Mouse (Mus musculus) hindbrain, embryonic 15.5 days (tissue): ENCODE results near the gene S1pr3. TPM values are rescaled to one million over a fixed set of nuclear protein-coding genes. Genes with fewer than 3 reads are reported as not detected.
A peak's percentile ranks its signal among the peaks of the same experiment; 100 is the strongest.

Source experiments
- ATAC-seq: fragments of 200-750 bp; cut with Nextera tagmentation; 2 replicates; pipeline ENCODE4 v1.8.0; 2017; ENCODE audit warnings: low read depth, moderate number of reproducible peaks, moderate TSS enrichment; ENCODE audit not compliant: low FRiP score
- H3K27ac ChIP-seq: fragments of 300-500 bp; sonication (generic); replicated peaks from 2 replicates; pipeline ENCODE4 v1.5.1; 2015; ENCODE audit warnings: mild to moderate bottlenecking, inconsistent platforms
- H3K27me3 ChIP-seq: fragments of 300-500 bp; sonication (generic); 2 replicates; pipeline ENCODE4 v1.6.1; 2015; ENCODE audit warnings: control low read depth, inconsistent platforms
- H3K36me3 ChIP-seq: fragments of 300-500 bp; sonication (generic); 2 replicates; pipeline ENCODE4 v1.6.1; 2015; ENCODE audit warnings: control low read depth, inconsistent platforms
- H3K4me1 ChIP-seq: fragments of 300-500 bp; sonication (generic); replicated peaks from 2 replicates; pipeline ENCODE4 v1.6.1; 2015; ENCODE audit warnings: control low read depth, inconsistent platforms
- H3K4me2 ChIP-seq: fragments of 300-500 bp; sonication (generic); 2 replicates; pipeline ENCODE4 v1.6.1; 2015; ENCODE audit warnings: moderate library complexity, mild to moderate bottlenecking, inconsistent platforms
- H3K4me3 ChIP-seq: fragments of 300-500 bp; sonication (generic); 2 replicates; pipeline ENCODE4 v1.5.1; 2015; ENCODE audit warnings: mild to moderate bottlenecking, inconsistent platforms
- H3K9ac ChIP-seq: fragments of 300-500 bp; sonication (generic); 2 replicates; pipeline ENCODE4 v1.6.1; 2015; ENCODE audit warnings: inconsistent platforms
- H3K9me3 ChIP-seq: fragments of 300-500 bp; sonication (generic); 2 replicates; pipeline ENCODE4 v1.6.1; 2016; ENCODE audit warnings: control low read depth, inconsistent platforms
- WGBS: fragments of 180-500 bp; shearing (Covaris S2); methylation state at CpG from one replicate; pipeline ENCODE4 v1.1.7; 2015; 5-methylcytosine and 5-hydroxymethylcytosine counted together
- polyA plus RNA-seq: library from polyadenylated mRNA; unstranded; fragments of >200 nt; fragmentation: Nextera tagmentation; extraction: Ambion mirVana; gene quantifications from 2 replicates; pipeline ENCODE4 v1.2.1, GENCODE M21; 2015

Gene S1pr3
- polyA plus RNA-seq, 1 experiment from 2014 or later, result 15.3 TPM

GRCm38 (mm10) chr13:51409936-51410481, 1.6 kb downstream of the S1pr3 start:
- no peaks in the 10 kb centered on the region for H3K9me3 ChIP-seq
- peaks cover 15% of the 10 kb centered on the region; the same call in 1 of the 2 replicates for H3K27me3 ChIP-seq
- H3K9ac ChIP-seq, result no peak overlapping the region
- H3K27ac ChIP-seq, result no peak overlapping the region
- H3K4me2 ChIP-seq, result peak overlapping the region; percentile 1; the same call in 1 of the 2 replicates
- ATAC-seq, result no peak
- H3K36me3 ChIP-seq, result no peaks in the 10 kb centered on the region
- 80% methylated on average over 6 of the region's 6 CpGs for WGBS
- peaks cover 18% of the 10 kb centered on the region for H3K4me1 ChIP-seq
- no peak overlapping the region for H3K4me3 ChIP-seq

DNA sequence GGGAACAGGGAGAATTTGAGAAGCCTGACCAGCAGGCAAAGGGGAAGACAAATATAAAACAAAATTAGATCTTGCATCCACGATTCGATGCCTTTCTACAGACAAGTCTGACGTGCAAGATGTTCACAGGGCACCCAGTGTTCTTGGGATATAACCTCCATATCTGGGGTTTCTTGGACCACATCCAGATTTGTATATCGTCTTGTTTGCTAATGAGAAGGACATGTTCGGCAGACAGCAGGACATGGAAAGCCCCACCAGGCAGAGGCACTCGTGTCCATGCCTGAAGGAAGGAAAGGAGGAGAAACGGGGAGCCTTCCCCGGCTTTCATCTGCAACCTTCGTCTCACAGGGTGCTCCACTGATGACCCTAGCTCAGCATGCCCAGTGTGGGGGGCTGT, 2.8 kb downstream of the S1pr3 start:
- H3K9me3 ChIP-seq, result no peaks in the 10 kb centered on the region
- H3K9ac ChIP-seq, result no peak overlapping the region
- no peaks in the 10 kb centered on the region for H3K36me3 ChIP-seq
- no peak for ATAC-seq
- no peak overlapping the region for H3K27ac ChIP-seq
- H3K4me1 ChIP-seq, result peaks cover 18% of the 10 kb centered on the region
- 0 out of 2 replicates have a peak overlapping the region, but pooled peaks have one; percentile 2 for H3K4me3 ChIP-seq
- peak overlapping the region; percentile 18; the same call in 1 of the 2 replicates for H3K4me2 ChIP-seq
- H3K27me3 ChIP-seq, result peaks cover 15% of the 10 kb centered on the region; the same call in 1 of the 2 replicates
- 69% methylated on average over 9 of the region's 9 CpGs for WGBS

DNA sequence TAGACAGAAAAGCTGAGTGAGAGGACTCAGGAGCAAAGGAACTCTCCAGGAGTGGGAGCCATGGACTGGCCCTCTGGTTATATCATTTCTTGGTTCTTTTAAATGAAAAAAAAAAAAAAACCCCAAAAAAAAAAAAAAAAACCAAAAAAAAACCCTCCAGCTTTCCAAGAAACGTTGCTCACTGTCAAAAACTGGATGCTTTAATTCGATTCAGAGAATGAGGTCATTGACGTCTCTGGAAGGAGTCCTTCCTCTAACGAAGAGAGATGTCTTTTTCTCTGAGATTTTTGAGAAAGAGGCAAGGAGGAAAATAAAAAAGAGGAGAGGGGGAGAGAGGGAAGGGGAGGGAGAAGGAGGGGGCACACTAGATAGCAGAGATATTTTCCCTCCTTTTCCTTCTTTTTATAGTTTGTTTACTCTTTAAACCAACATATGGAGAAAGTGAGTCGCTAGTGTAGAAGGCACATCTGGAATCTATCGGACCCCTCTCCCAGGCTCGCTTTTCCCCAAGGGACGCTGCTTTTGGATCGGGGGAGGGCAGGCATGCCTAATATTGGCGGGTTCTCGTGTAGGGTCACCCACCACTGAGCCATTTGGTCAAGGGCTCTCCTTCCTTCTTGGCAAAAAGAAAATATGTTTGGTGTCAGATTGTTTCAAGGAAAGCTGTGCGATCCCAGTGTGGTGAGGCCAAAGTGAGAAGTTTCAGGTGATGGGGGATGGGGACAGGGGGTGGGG, 3.4 kb downstream of the S1pr3 start:
- peaks cover 15% of the 10 kb centered on the region; the same call in 1 of the 2 replicates for H3K27me3 ChIP-seq
- peaks cover 22% of the 10 kb centered on the region for H3K4me1 ChIP-seq
- no peak overlapping the region for H3K27ac ChIP-seq
- 69% methylated on average over 12 of the region's 12 CpGs for WGBS
- 0 out of 2 replicates have a peak overlapping the region, but pooled peaks have one; percentile 2 for H3K4me3 ChIP-seq
- H3K9ac ChIP-seq, result no peak overlapping the region
- ATAC-seq, result no peak
- H3K36me3 ChIP-seq, result no peaks in the 10 kb centered on the region
- no peaks in the 10 kb centered on the region for H3K9me3 ChIP-seq
- H3K4me2 ChIP-seq, result peak overlapping the region; percentile 21

DNA sequence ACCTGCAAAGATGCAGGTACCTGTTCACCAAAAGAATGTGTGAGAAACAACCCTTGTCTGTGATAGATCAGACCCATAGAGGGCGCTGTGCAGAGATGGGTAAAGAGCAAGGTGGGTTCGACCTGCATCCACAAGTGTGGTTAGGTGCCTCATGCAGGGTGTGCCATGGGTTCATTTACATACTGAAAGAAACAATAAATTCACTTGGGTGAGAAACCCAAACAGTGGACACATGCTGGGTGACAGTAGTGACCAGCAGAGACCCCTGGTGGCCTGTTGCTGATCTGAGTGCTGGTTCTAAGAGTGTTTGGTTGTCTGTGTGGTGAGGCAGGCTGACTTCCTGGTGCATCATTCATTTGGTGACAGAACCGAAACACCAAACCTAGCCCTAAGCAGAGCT, 5.0 kb downstream of the S1pr3 start:
- 75% methylated on average over 3 of the region's 3 CpGs for WGBS
- no peak overlapping the region for H3K9ac ChIP-seq
- no peaks in the 10 kb centered on the region for H3K9me3 ChIP-seq
- ATAC-seq, result no peak
- H3K4me1 ChIP-seq, result peaks cover 26% of the 10 kb centered on the region
- no peak overlapping the region for H3K27ac ChIP-seq
- H3K36me3 ChIP-seq, result no peaks in the 10 kb centered on the region
- no peak overlapping the region for H3K4me2 ChIP-seq
- no peak overlapping the region for H3K4me3 ChIP-seq
- H3K27me3 ChIP-seq, result peaks cover 9% of the 10 kb centered on the region; the same call in 1 of the 2 replicates

DNA sequence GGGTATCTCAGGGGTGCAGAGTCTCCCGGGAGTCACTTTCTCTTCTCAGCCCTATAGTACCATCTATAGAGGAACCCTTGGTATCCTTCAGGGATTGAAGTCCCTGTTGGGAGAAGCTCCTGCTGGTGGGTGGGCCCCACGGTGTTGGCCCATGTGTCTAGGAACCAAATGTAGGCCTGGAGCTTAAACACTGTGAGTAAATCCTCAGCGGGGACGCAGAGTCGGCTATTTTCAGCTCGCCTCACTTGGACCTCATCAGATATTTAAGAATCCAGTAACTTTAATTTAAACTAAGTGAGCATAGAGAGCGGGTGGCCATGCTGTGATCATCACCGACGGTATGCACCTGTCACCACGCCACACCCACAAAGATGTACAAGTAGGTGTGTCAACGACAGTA, 8.3 kb downstream of the S1pr3 start:
- WGBS, result 94% methylated on average over 11 of the region's 11 CpGs
- H3K36me3 ChIP-seq, result no peaks in the 10 kb centered on the region
- peaks cover 24% of the 10 kb centered on the region for H3K4me1 ChIP-seq
- ATAC-seq, result no peak
- H3K27me3 ChIP-seq, result no peaks in the 10 kb centered on the region
- H3K9ac ChIP-seq, result no peak overlapping the region
- no peak overlapping the region for H3K4me3 ChIP-seq
- no peaks in the 10 kb centered on the region for H3K9me3 ChIP-seq
- H3K27ac ChIP-seq, result no peak overlapping the region
- peak overlapping the region; percentile 53; the same call in 1 of the 2 replicates for H3K4me2 ChIP-seq

DNA sequence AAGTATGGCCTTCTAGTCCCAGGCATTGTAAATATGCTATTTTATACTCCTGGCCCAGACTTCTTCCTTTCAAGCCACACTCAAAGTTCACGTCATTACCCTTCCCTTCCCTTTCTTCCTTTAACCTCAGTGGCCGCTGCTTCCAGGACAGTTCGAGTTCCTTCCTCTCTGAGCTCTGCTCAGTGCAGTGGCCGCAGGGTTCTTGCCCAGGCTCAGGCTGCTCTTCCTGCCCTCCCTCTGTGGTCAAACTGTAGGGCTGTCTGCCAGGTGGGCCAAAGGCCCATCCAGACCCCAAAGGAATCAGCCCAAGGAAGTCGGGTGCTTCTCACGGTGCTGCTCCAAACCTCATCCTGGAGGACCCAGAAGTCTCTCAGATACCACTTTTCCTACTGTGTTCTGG, 9.4 kb downstream of the S1pr3 start:
- no peaks in the 10 kb centered on the region for H3K9me3 ChIP-seq
- H3K4me3 ChIP-seq, result peak overlapping the region; percentile 4
- WGBS, result 50% methylated on average over 6 of the region's 6 CpGs
- H3K4me1 ChIP-seq, result peaks cover 24% of the 10 kb centered on the region
- H3K27me3 ChIP-seq, result no peaks in the 10 kb centered on the region
- peak overlapping the region; percentile 60 for H3K27ac ChIP-seq
- no peaks in the 10 kb centered on the region for H3K36me3 ChIP-seq
- H3K4me2 ChIP-seq, result peak overlapping the region; percentile 53
- H3K9ac ChIP-seq, result peak overlapping the region; percentile 39; the same call in 1 of the 2 replicates
- ATAC-seq, result peak; percentile 5; the same call in 1 of the 2 replicates

GRCm38 (mm10) chr13:51418268-51418941, 10.0 kb downstream of the S1pr3 start:
- peak; percentile 88 for ATAC-seq
- H3K9me3 ChIP-seq, result no peaks in the 10 kb centered on the region
- peak overlapping the region; percentile 21 for H3K4me3 ChIP-seq
- peak overlapping the region; percentile 60 for H3K27ac ChIP-seq
- H3K4me1 ChIP-seq, result peaks cover 24% of the 10 kb centered on the region
- WGBS, result 2% methylated on average over 20 of the region's 20 CpGs
- H3K27me3 ChIP-seq, result no peaks in the 10 kb centered on the region
- no peaks in the 10 kb centered on the region for H3K36me3 ChIP-seq
- peak overlapping the region; percentile 53 for H3K4me2 ChIP-seq
- H3K9ac ChIP-seq, result peak overlapping the region; percentile 40

GRCm38 (mm10) chr13:51418942-51419451, 10.6 kb downstream of the S1pr3 start:
- peak; percentile 25 for ATAC-seq
- WGBS, result 78% methylated on average over 19 of the region's 19 CpGs

GRCm38 (mm10) chr13:51419501-51419900, 11.1 kb downstream of the S1pr3 start:
- Histone ChIP-seq H3K9me3 (no peaks in the 10 kb centered on the region), H3K27ac (no peak overlapping the region), H3K36me3 (no peaks in the 10 kb centered on the region), H3K4me1 (peaks cover 24% of the 10 kb centered on the region), H3K9ac (no peak overlapping the region), H3K4me3 (no peak overlapping the region), H3K4me2 (no peak overlapping the region), H3K27me3 (no peaks in the 10 kb centered on the region)
- 91% methylated on average over 15 of the region's 15 CpGs for WGBS
- ATAC-seq, result no peak

More at GRCm38 (mm10) chr13:51418942-51419451, 10.6 kb downstream of the S1pr3 start:
- peak overlapping the region; percentile 40 for H3K9ac ChIP-seq
- no peak overlapping the region for H3K27ac ChIP-seq
- H3K9me3 ChIP-seq, result no peaks in the 10 kb centered on the region
- no peaks in the 10 kb centered on the region for H3K27me3 ChIP-seq
- H3K4me2 ChIP-seq, result peak overlapping the region; percentile 53
- peaks cover 24% of the 10 kb centered on the region for H3K4me1 ChIP-seq
- H3K36me3 ChIP-seq, result no peaks in the 10 kb centered on the region
- H3K4me3 ChIP-seq, result peak overlapping the region; percentile 21

GRCm38 (mm10) chr13:51420861-51421260, 12.4 kb downstream of the S1pr3 start:
- H3K27me3 ChIP-seq, result no peaks in the 10 kb centered on the region
- H3K4me3 ChIP-seq, result no peak overlapping the region
- no peak overlapping the region for H3K9ac ChIP-seq
- H3K27ac ChIP-seq, result no peak overlapping the region
- H3K9me3 ChIP-seq, result no peaks in the 10 kb centered on the region
- ATAC-seq, result no peak
- H3K4me1 ChIP-seq, result peaks cover 24% of the 10 kb centered on the region
- H3K36me3 ChIP-seq, result no peaks in the 10 kb centered on the region
- WGBS, result 85% methylated on average over 9 of the region's 9 CpGs
- no peak overlapping the region for H3K4me2 ChIP-seq

DNA sequence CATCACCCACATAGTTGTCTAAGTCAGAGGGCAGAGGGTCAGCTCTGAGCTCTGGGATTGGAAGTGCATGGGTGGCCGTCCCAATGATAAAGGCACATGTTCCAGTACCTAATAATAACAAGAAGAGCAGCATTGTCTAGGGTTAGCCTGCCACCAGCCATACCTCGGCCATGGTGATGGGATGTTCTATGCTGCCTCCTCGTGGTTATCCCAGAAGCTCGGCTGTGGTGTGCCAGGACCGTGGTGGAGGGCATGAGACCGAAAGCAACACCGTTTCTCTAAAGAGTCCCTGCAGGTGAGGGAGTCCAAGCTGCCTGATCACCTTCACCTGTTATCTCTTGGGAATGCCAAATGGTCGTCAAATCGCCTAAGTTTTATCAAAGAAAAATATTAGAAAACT, 15.2 kb downstream of the S1pr3 start:
- H3K4me1 ChIP-seq, result peaks cover 4% of the 10 kb centered on the region; the same call in 1 of the 2 replicates
- H3K9ac ChIP-seq, result no peak overlapping the region
- no peak overlapping the region for H3K27ac ChIP-seq
- 79% methylated on average over 9 of the region's 9 CpGs for WGBS
- no peak overlapping the region for H3K4me3 ChIP-seq
- no peaks in the 10 kb centered on the region for H3K9me3 ChIP-seq
- H3K36me3 ChIP-seq, result no peaks in the 10 kb centered on the region
- no peak overlapping the region for H3K4me2 ChIP-seq
- no peaks in the 10 kb centered on the region for H3K27me3 ChIP-seq
- ATAC-seq, result no peak

DNA sequence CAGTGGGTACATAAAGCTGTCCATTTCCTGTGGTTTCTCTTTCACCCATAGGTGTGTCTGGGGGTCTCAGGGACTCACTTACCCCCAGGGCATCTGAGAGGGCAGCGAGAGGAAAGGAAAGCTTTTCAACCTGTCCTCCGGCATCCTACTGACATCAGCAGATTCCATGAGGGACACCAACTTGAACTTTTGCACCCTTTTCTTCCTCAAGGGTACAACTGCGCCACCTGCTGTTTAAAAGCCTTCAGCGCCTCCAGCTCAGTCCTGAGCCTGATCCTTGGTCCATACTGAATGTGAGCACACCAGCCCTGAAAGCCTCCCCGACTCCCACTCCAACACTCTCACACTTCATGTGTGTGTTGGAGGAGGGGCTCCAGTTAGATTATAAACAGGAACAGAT, 16.2 kb downstream of the S1pr3 start:
- no peak overlapping the region for H3K4me2 ChIP-seq
- 25% methylated on average over 5 of the region's 5 CpGs for WGBS

More for the DNA sequence above, 16.2 kb downstream of the S1pr3 start:
- Histone ChIP-seq H3K4me1 (no peaks in the 10 kb centered on the region), H3K9me3 (no peaks in the 10 kb centered on the region), H3K27ac (no peak overlapping the region), H3K9ac (no peak overlapping the region), H3K27me3 (no peaks in the 10 kb centered on the region), H3K4me3 (no peak overlapping the region), H3K36me3 (no peaks in the 10 kb centered on the region)
- no peak for ATAC-seq
